Mouse (Mus musculus): ENCODE data around the gene Prex1. TPM values are rescaled to one million over a fixed set of nuclear protein-coding genes. Genes with fewer than 3 reads are reported as not detected.

The Prex1 gene
- total and polyA plus RNA-seq, 3 experiments: 3.8 to 21.6 (median 5.9) TPM

DNA sequence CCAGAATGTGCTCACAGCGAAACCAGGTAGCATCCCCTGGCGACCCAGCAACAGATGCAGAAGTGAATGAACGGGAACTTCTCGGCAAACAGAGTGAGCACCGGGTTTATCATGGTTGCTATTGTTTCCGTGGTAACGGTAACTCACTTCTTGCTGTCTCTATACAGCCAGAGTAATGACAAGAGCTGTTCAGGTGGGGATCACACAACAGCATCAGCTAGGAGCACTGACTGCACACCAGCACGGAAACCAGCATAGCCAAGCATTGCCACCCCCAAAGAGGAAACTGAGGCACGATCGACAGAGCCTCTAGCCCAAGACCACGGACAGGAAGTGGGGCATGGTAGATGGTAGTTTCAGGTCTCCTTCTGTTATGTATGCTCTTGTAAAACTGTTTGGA lies 88.4 kb downstream of the Prex1 start:
- DNase-seq (ENCODE audit: low spot score): no peak
- H3K4me1 ChIP-seq (ENCODE audit: insufficient read depth, low read depth, low read length): no peaks in the 10 kb centered on the region

DNA sequence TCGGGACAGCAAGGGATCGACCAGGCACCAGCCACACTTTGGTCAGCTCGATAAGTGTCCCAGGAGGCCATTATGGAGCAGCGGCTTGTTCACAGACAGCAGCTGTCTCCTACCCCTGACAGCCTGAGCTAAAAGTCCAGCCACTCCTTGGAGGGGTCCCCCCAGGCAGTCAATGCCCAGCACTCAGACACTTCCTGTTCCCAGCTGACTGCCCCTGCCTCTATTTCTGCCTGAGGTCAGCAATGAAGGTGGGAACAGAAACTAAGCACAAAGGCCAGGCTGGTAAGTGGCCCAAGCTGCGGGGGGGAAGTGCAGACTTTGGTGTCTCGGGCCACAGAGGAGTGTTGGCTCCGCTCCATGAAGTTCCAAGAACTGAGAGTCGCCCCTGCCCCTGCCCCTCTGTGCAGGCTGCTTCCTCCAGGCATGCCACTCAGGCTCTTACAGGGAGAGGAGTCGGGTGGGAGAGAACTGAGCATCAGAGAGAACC lies 90.5 kb downstream of the Prex1 start:
- no peak for TF ChIP-seq TAL1 (conservative IDR thresholded peaks at IDR 0.05; ENCODE audit: low read depth, low read length)
- no peak for TF ChIP-seq CTCF (IDR thresholded peaks at IDR 0.05; ENCODE audit: low read depth, low read length)
- no peak for TF ChIP-seq POLR2AphosphoS5 (IDR thresholded peaks at IDR 0.05; ENCODE audit: insufficient replicate concordance, low read depth, low read length)
- no peak for TF ChIP-seq GATA2 (IDR thresholded peaks at IDR 0.05; ENCODE audit: borderline replicate concordance, low read depth, low read length)
- TF ChIP-seq GATA1 (IDR thresholded peaks at IDR 0.05; ENCODE audit: borderline replicate concordance, low read length): no peak
- Histone ChIP-seq H3K27me3 (ENCODE audit: insufficient read depth, low read length) (no peaks in the 10 kb centered on the region), H3K9me3 (replicated peaks) (peaks cover 13% of the 10 kb centered on the region; the same call in 1 of the 2 replicates), H3K36me3 (replicated peaks) (no peaks in the 10 kb centered on the region), H3K4me3 (ENCODE audit: low read depth, low read length) (no peak overlapping the region), H3K4me1 (ENCODE audit: insufficient read depth, low read depth, low read length) (no peaks in the 10 kb centered on the region)
- ATAC-seq (ENCODE audit: extremely low read depth, insufficient number of reproducible peaks, low FRiP score, poor library complexity, severe bottlenecking): no peak
- DNase-seq (ENCODE audit: low spot score): no peak

More for the DNA sequence above, 88.4 kb downstream of the Prex1 start:
- Histone ChIP-seq H3K9me3 (replicated peaks) (peaks cover 5% of the 10 kb centered on the region; the same call in 1 of the 2 replicates), H3K27me3 (ENCODE audit: insufficient read depth, low read length) (no peaks in the 10 kb centered on the region), H3K36me3 (replicated peaks) (no peaks in the 10 kb centered on the region), H3K4me3 (ENCODE audit: low read depth, low read length) (no peak overlapping the region)
- no peak for ATAC-seq (ENCODE audit: extremely low read depth, insufficient number of reproducible peaks, low FRiP score, poor library complexity, severe bottlenecking)
- TF ChIP-seq POLR2AphosphoS5 (IDR thresholded peaks at IDR 0.05; ENCODE audit: insufficient replicate concordance, low read depth, low read length) (no peak), TAL1 (conservative IDR thresholded peaks at IDR 0.05; ENCODE audit: low read depth, low read length) (no peak), CTCF (IDR thresholded peaks at IDR 0.05; ENCODE audit: low read depth, low read length) (no peak), GATA2 (IDR thresholded peaks at IDR 0.05; ENCODE audit: borderline replicate concordance, low read depth, low read length) (no peak), GATA1 (IDR thresholded peaks at IDR 0.05; ENCODE audit: borderline replicate concordance, low read length) (no peak)

DNA sequence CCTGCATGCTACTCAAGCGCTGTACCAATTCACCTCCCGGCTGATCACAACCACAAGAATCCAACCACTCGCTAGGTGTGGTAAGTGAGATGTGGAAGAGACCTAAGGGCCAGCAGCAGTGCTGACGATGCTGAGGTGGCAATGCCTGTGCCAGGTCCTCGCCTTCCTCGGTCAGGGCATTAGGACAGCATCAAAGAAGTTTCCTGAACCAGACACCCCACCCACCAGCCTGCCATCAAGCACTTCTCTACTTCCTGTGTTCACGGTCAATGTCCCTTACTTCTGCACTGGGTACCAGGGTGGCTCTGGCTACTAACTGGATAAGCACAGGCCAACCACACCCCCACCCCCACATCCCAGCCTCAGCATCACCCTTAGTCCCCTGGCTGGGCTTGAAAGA lies 91.0 kb downstream of the Prex1 start:
- TF ChIP-seq TAL1 (conservative IDR thresholded peaks at IDR 0.05; ENCODE audit: low read depth, low read length): no peak
- no peaks in the 10 kb centered on the region for H3K4me1 ChIP-seq (ENCODE audit: insufficient read depth, low read depth, low read length)
- no peaks in the 10 kb centered on the region for H3K27me3 ChIP-seq (ENCODE audit: insufficient read depth, low read length)
- DNase-seq (ENCODE audit: low spot score) (no peak), ATAC-seq (ENCODE audit: extremely low read depth, insufficient number of reproducible peaks, low FRiP score, poor library complexity, severe bottlenecking) (no peak)
- H3K36me3 ChIP-seq (replicated peaks): no peaks in the 10 kb centered on the region
- no peak overlapping the region for H3K4me3 ChIP-seq (ENCODE audit: low read depth, low read length)
- peaks cover 13% of the 10 kb centered on the region; the same call in 1 of the 2 replicates for H3K9me3 ChIP-seq (replicated peaks)

DNA sequence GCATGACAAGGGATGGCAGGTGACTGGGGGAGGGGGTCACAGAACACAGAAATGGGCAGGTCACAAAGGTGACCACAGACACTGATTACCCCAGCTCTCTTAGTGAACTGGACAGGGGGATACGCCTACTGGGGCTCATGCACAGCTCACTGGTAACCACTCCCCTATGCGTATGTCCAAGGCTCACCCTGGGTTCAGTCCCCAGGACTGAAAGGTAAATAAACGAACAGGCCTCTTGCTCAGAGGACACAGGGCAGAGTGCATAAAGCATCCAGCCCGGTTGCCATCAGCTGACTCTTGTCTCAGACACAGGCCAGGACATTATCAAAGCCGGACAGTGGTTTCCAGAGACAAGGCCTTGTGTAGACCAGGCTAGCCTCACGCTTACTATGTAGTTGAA lies 91.6 kb downstream of the Prex1 start:
- Histone ChIP-seq H3K36me3 (replicated peaks) (no peaks in the 10 kb centered on the region), H3K9me3 (replicated peaks) (peaks cover 13% of the 10 kb centered on the region; the same call in 1 of the 2 replicates), H3K27me3 (ENCODE audit: insufficient read depth, low read length) (no peaks in the 10 kb centered on the region), H3K4me3 (ENCODE audit: low read depth, low read length) (no peak overlapping the region), H3K4me1 (ENCODE audit: insufficient read depth, low read depth, low read length) (no peaks in the 10 kb centered on the region)
- TF ChIP-seq POLR2AphosphoS5 (IDR thresholded peaks at IDR 0.05; ENCODE audit: insufficient replicate concordance, low read depth, low read length) (no peak), GATA2 (IDR thresholded peaks at IDR 0.05; ENCODE audit: borderline replicate concordance, low read depth, low read length) (no peak), GATA1 (IDR thresholded peaks at IDR 0.05; ENCODE audit: borderline replicate concordance, low read length) (no peak)
- ATAC-seq (ENCODE audit: extremely low read depth, insufficient number of reproducible peaks, low FRiP score, poor library complexity, severe bottlenecking) (no peak), DNase-seq (ENCODE audit: low spot score) (no peak)

DNA sequence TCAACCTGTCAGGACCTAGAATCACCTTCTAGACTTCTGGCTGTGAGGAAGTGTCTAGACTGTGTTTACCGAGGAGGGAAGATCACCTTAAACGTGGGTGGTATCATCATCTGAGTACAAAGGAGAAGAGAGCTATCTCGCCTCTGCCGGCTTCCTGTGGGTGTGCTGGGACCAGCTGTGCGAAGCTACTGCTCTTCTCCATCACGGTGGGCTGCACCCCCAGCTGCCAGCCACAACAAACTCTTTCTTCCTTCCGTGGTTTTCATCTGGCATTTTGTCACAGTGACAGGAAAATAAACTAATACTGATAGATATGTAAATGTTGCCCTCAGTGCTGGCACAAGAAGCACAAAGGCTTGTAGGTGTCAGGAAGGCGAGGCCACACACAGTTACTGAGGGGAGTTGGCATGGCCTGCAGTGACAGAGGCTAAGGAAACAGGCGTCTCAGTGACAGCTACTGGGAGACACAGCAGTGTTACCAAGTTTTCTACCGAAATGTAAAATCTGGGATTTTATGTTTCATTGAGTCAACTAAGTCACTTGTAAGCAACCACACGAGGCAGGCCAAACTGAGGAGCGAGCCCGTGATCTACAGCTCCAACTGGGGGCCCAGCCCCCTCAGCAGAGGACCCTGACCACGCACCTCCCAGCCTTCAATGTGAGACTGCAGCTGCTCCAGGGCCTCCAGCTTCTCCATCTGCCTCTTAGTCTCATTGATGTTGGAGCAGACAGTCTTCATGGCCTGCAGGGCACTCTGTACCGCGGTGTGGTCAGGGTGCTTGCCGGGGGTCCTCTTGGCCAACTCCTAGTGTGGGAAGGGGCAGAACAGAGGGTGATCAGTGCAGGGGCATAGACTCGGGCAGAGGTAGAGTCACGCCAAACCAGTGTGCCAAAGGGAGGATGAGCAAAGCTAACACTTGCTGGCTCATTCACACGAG lies 92.8 kb downstream of the Prex1 start:
- Histone ChIP-seq H3K36me3 (replicated peaks) (no peaks in the 10 kb centered on the region), H3K4me1 (ENCODE audit: insufficient read depth, low read depth, low read length) (no peaks in the 10 kb centered on the region), H3K4me3 (ENCODE audit: low read depth, low read length) (no peak overlapping the region), H3K9me3 (replicated peaks) (peaks cover 16% of the 10 kb centered on the region), H3K27me3 (ENCODE audit: insufficient read depth, low read length) (no peaks in the 10 kb centered on the region)
- TF ChIP-seq POLR2AphosphoS5 (IDR thresholded peaks at IDR 0.05; ENCODE audit: insufficient replicate concordance, low read depth, low read length) (no peak), GATA2 (IDR thresholded peaks at IDR 0.05; ENCODE audit: borderline replicate concordance, low read depth, low read length) (no peak), CTCF (IDR thresholded peaks at IDR 0.05; ENCODE audit: low read depth, low read length) (no peak), GATA1 (IDR thresholded peaks at IDR 0.05; ENCODE audit: borderline replicate concordance, low read length) (no peak), TAL1 (conservative IDR thresholded peaks at IDR 0.05; ENCODE audit: low read depth, low read length) (no peak)
- ATAC-seq (ENCODE audit: extremely low read depth, insufficient number of reproducible peaks, low FRiP score, poor library complexity, severe bottlenecking) (no peak; the same call in 1 of the 2 replicates), DNase-seq (ENCODE audit: low spot score) (no peak)

DNA sequence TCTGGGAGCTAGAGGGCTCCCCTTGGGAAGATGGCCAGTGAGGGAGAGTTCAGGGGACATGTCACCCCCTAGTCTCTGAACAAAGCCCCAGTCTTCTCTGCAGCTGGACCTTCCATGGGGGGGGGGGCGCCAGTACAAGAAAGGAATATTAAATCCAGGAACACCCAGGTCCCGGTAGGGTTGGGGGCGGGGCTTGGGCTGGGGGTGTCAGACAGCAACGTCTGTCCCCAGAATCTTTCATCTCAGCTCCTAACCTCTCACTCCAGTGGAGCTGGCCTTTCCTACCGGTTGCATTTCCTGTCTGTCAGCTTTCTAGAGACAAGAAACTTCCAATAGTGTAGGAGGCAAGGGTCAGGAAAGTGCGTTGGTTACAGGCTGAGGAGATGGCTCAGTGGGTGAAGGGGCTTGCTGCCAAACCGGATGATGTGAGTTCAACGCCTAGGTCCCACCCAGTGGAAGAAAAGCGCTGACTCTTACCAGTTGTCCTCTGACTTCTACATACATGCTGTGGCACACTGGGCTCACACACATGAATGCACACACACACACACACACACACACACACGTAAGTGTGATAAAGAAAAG lies 93.6 kb downstream of the Prex1 start:
- H3K4me1 ChIP-seq (ENCODE audit: insufficient read depth, low read depth, low read length): no peaks in the 10 kb centered on the region
- no peak overlapping the region for H3K4me3 ChIP-seq (ENCODE audit: low read depth, low read length)
- no peaks in the 10 kb centered on the region for H3K36me3 ChIP-seq (replicated peaks)
- no peaks in the 10 kb centered on the region for H3K27me3 ChIP-seq (ENCODE audit: insufficient read depth, low read length)
- peaks cover 12% of the 10 kb centered on the region for H3K9me3 ChIP-seq (replicated peaks)
- ATAC-seq (ENCODE audit: extremely low read depth, insufficient number of reproducible peaks, low FRiP score, poor library complexity, severe bottlenecking) (no peak), DNase-seq (ENCODE audit: low spot score) (no peak)
- no peak for TF ChIP-seq POLR2AphosphoS5 (IDR thresholded peaks at IDR 0.05; ENCODE audit: insufficient replicate concordance, low read depth, low read length)
- TF ChIP-seq TAL1 (conservative IDR thresholded peaks at IDR 0.05; ENCODE audit: low read depth, low read length): no peak
- no peak for TF ChIP-seq GATA1 (IDR thresholded peaks at IDR 0.05; ENCODE audit: borderline replicate concordance, low read length)
- no peak for TF ChIP-seq GATA2 (IDR thresholded peaks at IDR 0.05; ENCODE audit: borderline replicate concordance, low read depth, low read length)
- TF ChIP-seq CTCF (IDR thresholded peaks at IDR 0.05; ENCODE audit: low read depth, low read length): no peak
